Mouse (Mus musculus) CH12.LX (cell line): Measurements from ENCODE around the gene Phf11a.
A peak's percentile ranks its signal among the peaks of the same experiment; 100 is the strongest.
"Not testable (repeated sequence)": the region's sequence is repeated elsewhere in the genome, so short reads cannot be mapped to it uniquely, and the experiment has no call there.

Experiments used
- CTCF ChIP-seq, 2 experiments: IDR thresholded peaks in 1 of 2; conservative IDR thresholded peaks in 1 of 2; 2 replicates each; pipeline ENCODE4 v1.5.1; 2011 to 2012; ENCODE audit warnings: low read depth in 2 of 2, low read length in 2 of 2, improper control_type of control experiment in 1 of 2, inconsistent platforms in 1 of 2, mild to moderate bottlenecking in 1 of 2, moderate library complexity in 1 of 2
- EP300 ChIP-seq: IDR thresholded peaks from 2 replicates; pipeline ENCODE4 v1.6.1; 2011; ENCODE audit warnings: low read length, improper control_type of control experiment
- MAFK ChIP-seq: IDR thresholded peaks from 2 replicates; pipeline ENCODE4 v1.6.1; 2011; ENCODE audit warnings: low read length, improper control_type of control experiment; ENCODE audit not compliant: insufficient replicate concordance
- MAX ChIP-seq: IDR thresholded peaks from 2 replicates; pipeline ENCODE4 v1.6.1; 2011; ENCODE audit warnings: low read length, improper control_type of control experiment
- MEF2A ChIP-seq: IDR thresholded peaks from 2 replicates; pipeline ENCODE4 v1.6.1; 2014; ENCODE audit warnings: low read depth, mild to moderate bottlenecking, inconsistent platforms, low read length, improper control_type of control experiment, borderline replicate concordance
- POLR2A ChIP-seq: IDR thresholded peaks from 2 replicates; pipeline ENCODE4 v1.6.1; 2011; ENCODE audit warnings: low read depth, mild to moderate bottlenecking, improper control_type of control experiment, low read length
- POLR2AphosphoS2 ChIP-seq: IDR thresholded peaks from 2 replicates; pipeline ENCODE4 v1.6.1; 2011; ENCODE audit warnings: low read depth, low read length, improper control_type of control experiment
- RAD21 ChIP-seq: IDR thresholded peaks from 2 replicates; pipeline ENCODE4 v1.6.1; 2011; ENCODE audit warnings: low read depth, mild to moderate bottlenecking, low read length, improper control_type of control experiment, moderate library complexity
- RCOR1 ChIP-seq: conservative IDR thresholded peaks from 2 replicates; pipeline ENCODE4 v1.6.1; 2012; ENCODE audit warnings: low read depth, mild to moderate bottlenecking, inconsistent platforms, low read length, improper control_type of control experiment
- TCF12 ChIP-seq: IDR thresholded peaks from 2 replicates; pipeline ENCODE4 v1.6.1; 2014; ENCODE audit warnings: low read depth, mild to moderate bottlenecking, inconsistent platforms, low read length, improper control_type of control experiment
- USF1 ChIP-seq: IDR thresholded peaks from 2 replicates; pipeline ENCODE4 v1.6.1; 2014; ENCODE audit warnings: low read depth, mild to moderate bottlenecking, inconsistent platforms, low read length, improper control_type of control experiment
- ZC3H11A ChIP-seq: IDR thresholded peaks from 2 replicates; pipeline ENCODE4 v1.6.1; 2012; ENCODE audit warnings: low read depth, mild to moderate bottlenecking, inconsistent platforms, low read length, improper control_type of control experiment
- ZNF384 ChIP-seq: IDR thresholded peaks from 2 replicates; pipeline ENCODE4 v1.6.1; 2012; ENCODE audit warnings: low read depth, low read length, improper control_type of control experiment, inconsistent platforms

GRCm38 (mm10) chr14:59250350-59250749 lies 47.0 kb downstream of the Phf11a start:
- TF ChIP-seq EP300, POLR2AphosphoS2, MAFK, USF1, TCF12, MAX, RCOR1, ZNF384, POLR2A, ZC3H11A, MEF2A: not testable (repeated sequence)
- peak in 1 of 2 experiments; percentile 60; a peak in 2 of 4 replicates for TF ChIP-seq CTCF (conservative IDR thresholded peaks at IDR 0.05 in 1 of 2, IDR thresholded peaks at IDR 0.05 in 1 of 2; ENCODE audit: low read depth in 2 of 2, low read length in 2 of 2)
- TF ChIP-seq RAD21, result peak; percentile 58
